Mouse (Mus musculus): ENCODE results near the gene Tbp. TPM values are rescaled to one million over a fixed set of nuclear protein-coding genes. Genes with fewer than 3 reads are reported as not detected.
A peak's percentile ranks its signal among the peaks of the same experiment; 100 is the strongest.

Gene Tbp
- polyA plus RNA-seq (2015; fragmentation: Nextera tagmentation; extraction: Ambion mirVana), result 49.9 and 51.9 TPM in 2 replicates

- peak; percentile 98 for DNase-seq (ENCODE audit: low spot score)
These were observed at the start of gene Tbp, which contains the start of gene Psmb1 for GRCm38 (mm10) chr17:15499656-15500394. Gene Tbp, plus strand, starts transcription at chr17:15499888. Gene Psmb1, minus strand, starts transcription at chr17:15499751.

- DNase-seq (ENCODE audit: low spot score), result no peak
These were observed 44.5 kb upstream of the Tbp start for GRCm38 (mm10) chr17:15455203-15455602.

- DNase-seq (ENCODE audit: low spot score), result no peak
These were observed 43.1 kb upstream of the Tbp start for GRCm38 (mm10) chr17:15456595-15456994.

- no peak for DNase-seq (ENCODE audit: low spot score)
These were observed 39.9 kb upstream of the Tbp start for GRCm38 (mm10) chr17:15459761-15460160.

DNA sequence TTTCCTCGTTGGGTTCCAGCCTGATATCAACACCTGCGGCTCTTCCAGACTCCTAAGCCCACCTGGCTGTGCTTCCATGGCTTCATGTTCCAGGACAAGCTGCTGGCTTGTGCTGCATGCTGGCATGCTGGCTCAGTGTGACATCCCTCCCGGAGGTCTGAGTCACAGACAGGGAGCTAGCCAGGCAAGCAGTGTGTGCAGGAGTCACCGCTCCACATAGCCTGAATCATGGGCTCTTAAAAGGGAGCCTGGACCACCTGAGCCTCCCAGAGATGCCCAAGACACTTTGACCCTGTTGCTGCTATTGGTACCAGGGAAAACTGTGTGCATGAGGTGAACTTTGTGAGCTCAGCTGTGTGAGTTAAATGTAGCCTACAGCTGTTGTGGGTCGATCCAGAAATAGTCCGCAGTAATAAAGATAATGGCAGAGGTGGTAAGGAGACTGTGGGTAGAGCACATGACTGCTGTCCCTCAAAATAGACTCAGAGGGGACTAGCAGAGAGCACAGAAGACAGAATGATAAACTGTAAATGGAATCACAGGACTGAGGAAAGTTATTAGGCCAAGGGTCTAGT is 37.7 kb upstream of the Tbp start:
- no peak for DNase-seq (ENCODE audit: low spot score)

DNA sequence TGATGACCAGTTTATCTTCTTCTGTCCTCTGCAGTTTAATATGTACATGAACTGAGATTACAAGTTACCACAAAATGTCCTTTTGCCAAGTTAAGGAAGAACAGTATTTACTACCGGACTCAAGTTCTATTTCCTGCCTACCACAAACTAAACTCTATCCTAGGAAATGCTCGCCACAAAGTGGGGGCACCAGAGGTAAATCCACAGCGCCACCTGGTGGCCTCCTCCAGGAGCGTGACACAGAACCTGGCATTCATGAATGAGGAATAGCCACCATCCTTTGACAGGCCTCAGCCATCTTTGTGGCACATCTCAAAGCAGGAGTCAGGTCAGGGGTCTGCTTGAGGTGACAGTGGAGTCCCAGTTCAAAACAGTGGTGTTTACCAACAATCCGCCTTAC is 32.0 kb upstream of the Tbp start:
- DNase-seq (ENCODE audit: low spot score), result peak; percentile 82

DNA sequence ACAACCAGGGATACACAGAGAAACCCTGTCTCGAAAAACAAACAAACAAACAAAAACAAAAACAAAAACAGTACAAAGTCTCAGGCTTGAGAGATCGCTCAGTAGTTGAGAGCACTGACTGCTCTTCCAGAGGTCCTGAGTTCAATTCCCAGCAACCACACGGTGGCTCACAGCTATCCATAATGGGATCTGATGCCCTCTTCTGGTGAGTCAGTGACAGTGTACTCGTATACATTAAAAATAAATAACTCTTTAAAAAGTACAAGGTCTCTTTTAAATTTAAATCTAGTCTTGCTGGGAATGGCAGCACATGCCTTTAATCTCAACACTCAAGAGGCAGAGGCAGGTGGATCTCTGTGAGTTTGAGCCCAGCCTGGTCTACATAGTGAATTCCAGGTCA is 27.0 kb upstream of the Tbp start:
- DNase-seq (ENCODE audit: low spot score), result no peak

- DNase-seq (ENCODE audit: low spot score), result no peak
These were observed 9.1 kb upstream of the Tbp start for GRCm38 (mm10) chr17:15490542-15490941.

DNA sequence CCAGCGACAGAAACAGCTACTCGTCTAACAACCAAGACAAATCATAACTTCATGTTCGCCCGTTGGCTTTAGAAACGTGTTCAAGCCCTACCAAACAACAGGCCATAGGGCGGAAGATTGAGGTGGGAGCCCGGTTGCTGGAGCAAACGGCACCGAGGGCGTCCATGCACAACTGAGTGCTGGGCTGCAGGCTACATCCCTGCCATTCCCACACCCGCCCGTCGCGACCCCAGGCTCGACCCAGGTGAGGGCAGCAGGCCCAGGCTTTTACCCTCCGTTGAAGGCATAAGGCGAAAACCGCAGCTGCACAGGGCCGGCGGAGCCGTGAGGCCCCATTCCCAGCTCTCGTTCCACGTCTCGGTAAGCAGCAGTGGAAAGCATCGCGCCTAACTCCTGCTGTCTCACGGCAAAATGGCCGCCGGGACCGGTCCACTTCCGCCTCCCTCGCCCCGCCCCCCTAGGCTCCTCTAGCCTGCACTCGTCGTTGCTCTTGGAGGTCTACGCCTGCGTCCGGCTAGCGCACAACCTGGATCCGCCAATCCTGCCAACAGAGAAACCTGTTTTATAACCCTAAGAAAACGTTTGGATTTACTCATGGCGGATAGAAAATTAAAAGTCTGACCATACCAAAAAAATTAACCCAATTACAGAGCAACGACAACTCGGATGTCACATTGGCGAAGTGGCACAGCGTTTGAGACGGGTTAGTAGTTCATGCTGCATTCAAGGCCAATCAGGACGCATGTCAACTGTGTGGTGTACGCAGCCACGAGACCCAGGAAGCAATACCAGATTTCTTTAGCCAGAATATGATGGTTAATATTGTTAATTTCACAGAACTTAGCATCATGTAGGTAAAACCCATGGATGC is 1.6 kb upstream of the Tbp start:
- DNase-seq (ENCODE audit: low spot score), result peak; percentile 93

DNA sequence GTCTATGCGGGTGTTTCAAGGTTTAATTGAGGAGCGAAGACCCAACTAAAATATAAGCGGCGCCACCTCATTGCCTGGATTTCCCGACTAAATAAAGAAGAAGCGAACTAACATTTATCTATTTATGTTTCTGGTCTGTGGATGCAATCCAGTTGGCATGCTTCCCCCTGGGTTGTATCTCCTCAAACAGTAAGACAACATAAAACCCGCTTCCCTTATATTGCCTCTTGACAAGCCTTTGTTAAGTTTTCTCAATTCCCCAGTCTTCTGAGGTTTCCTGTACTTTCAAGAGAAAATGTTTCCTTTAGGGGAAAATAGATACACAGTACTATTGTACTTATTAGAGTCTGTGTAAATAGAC is 955 bp upstream of the Tbp start:
- DNase-seq (ENCODE audit: low spot score), result no peak

GRCm38 (mm10) chr17:15510694-15511093 is 11.0 kb downstream of the Tbp start:
- DNase-seq (ENCODE audit: low spot score), result no peak

DNA sequence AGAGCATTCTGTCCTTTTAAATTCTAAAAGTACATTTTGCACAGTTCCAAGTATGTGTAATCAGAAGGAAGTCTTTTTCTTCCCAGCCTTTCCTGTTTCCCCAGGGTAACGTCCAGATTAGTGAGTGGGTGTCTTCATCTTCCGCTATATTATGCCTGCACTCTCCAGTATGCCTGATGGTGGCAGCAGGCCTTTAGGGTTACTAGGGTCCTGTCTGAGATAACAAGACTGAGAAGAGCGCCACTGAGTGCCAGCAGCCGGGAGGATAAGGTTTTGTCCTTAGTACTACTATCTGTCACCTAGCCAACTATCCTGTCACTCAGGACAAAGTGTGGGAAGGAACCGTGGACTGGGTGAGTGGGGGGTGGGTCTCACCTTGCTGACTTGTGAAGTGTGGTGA is 18.1 kb downstream of the Tbp start:
- DNase-seq (ENCODE audit: low spot score), result no peak

DNA sequence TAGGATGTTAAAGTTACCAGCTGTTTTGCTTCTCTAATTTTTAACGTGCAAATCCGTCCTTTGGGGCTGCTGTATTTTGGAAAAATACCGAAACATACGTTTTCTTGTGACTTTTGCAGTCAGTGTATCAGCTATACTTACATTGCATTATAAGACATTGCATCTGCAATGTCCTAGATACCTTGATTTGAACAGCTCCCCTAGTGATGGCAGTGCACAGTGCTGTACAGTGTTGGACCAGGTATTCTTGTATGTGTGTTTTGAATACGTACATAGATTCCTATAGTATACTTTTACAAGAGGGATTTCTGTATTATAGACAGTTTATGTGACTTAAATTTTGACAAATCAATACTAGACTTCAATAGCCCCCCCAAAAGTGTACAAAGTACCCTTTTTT is 18.5 kb downstream of the Tbp start:
- DNase-seq (ENCODE audit: low spot score), result no peak

DNA sequence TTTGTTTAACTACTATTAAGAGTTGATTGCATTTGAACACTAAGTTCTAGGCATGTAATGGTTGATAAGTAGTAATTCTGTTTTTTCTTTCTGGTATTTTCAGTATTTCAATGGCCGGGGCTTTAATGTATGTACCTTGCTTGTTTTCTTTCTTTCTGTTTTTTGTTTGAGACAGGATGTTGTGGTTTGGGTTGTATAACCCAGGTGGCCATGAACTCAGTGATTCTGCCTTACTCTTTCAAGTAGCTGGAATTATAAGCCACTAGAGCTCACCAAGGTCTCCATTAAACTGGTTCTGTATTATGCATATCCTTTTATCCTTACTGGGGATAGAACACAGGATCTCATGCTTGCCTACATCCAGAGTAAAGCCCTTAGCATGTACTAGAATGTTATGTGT is 19.1 kb downstream of the Tbp start:
- DNase-seq (ENCODE audit: low spot score), result peak; percentile 14

- peak; percentile 11 for DNase-seq (ENCODE audit: low spot score)
These were observed 26.6 kb downstream of the Tbp start for GRCm38 (mm10) chr17:15526304-15526703.

GRCm38 (mm10) chr17:15526986-15527810 is 27.5 kb downstream of the Tbp start, which contains the start of gene Pdcd2:
Gene Pdcd2, minus strand, starts transcription at chr17:15527301.
- DNase-seq (ENCODE audit: low spot score), result peak; percentile 92

- no peak for DNase-seq (ENCODE audit: low spot score)
These were observed 28.1 kb downstream of the Tbp start for GRCm38 (mm10) chr17:15527811-15528136.

DNA sequence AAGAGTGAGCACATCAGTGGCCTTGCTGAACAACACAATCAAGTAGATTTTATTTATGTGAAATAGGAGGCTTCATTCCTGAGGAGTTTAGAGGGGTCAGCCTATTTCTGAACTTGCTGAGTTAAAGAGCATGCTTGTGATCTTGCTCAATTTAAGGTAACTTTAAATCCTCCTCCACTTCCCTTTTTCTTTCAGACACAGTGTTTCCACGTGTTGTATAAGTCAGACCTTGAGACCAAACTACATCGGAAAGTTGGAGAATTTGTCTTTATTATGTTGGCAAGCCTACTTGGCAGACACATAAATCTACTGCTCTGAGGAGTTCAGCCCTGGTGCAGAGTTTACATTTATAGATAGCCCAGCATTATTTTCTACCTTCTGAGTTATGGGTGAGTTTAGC is 29.2 kb downstream of the Tbp start:
- DNase-seq (ENCODE audit: low spot score), result no peak

- DNase-seq (ENCODE audit: low spot score), result peak; percentile 65
These were observed 30.5 kb downstream of the Tbp start for GRCm38 (mm10) chr17:15530141-15530540.

DNA sequence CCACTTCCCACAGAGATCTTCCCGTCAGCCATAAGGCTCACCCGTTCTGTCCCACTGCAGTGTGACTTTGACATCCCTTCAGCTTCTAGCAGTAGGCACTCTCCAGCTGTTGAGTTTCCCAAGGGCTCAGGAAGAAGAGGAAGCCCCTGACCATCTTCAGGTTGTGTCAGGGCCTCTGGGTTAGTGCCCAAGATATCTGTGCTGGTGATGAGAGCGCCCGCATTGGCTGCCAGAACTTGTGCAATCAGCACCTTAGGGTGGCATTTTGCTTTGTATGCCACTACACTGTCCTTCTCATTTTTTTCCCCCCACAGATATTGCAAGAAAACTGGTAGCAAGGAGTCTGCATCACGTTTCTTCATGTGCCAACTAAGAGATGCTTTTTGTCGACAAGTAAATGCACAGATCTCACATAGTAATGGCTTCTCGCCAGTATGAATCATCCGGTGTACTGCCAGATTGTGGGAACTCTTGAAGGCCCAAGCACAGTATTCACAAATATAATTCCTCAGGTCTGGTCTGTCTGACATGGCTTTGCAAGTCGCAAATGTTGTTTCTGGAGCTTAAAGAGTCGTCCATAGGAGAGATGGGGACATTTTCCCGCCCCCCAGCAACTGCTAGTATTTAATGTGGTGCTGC is 35.6 kb downstream of the Tbp start:
- DNase-seq (ENCODE audit: low spot score), result no peak

DNA sequence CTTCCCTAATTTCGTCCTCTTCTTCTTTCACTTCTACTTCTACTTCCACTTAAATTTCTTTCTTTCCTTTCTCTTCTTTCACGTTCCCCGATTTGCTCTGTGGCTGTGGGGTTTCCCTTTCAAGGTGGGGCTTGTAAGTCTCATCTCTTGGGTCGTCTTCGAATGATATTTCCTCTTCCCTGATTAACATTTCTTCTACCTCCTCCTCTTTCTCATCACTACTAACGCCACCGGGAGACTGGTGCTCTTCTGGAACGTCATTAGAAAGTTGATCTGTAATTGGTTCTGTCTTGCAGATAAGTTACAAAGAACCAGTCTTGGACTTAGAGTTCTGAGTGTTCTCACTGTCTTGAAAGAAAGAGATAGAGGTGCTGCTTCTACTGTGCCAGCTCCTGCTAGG is 36.3 kb downstream of the Tbp start:
- DNase-seq (ENCODE audit: low spot score), result no peak
